Mouse (Mus musculus) erythroblast, embryonic 14.5 days (primary cell): ENCODE measurements around the gene Cdca7l. TPM values are rescaled to one million over a fixed set of nuclear protein-coding genes. Genes with fewer than 3 reads are reported as not detected.

Experiments
- H3K27me3 ChIP-seq: 2 replicates; pipeline ENCODE4 v1.6.1; 2012; ENCODE audit warnings: inconsistent platforms; ENCODE audit not compliant: control insufficient read depth
- H3K36me3 ChIP-seq: 2 replicates; pipeline ENCODE4 v1.6.1; 2012; ENCODE audit warnings: mild to moderate bottlenecking, inconsistent platforms; ENCODE audit not compliant: control insufficient read depth
- H3K4me1 ChIP-seq: 2 replicates; pipeline ENCODE4 v1.6.1; 2012; ENCODE audit warnings: inconsistent platforms; ENCODE audit not compliant: control insufficient read depth
- H3K4me3 ChIP-seq: replicated peaks from 2 replicates; pipeline ENCODE3; 2012; ENCODE audit warnings: moderate library complexity, mild to moderate bottlenecking, inconsistent platforms
- H3K9me3 ChIP-seq: 2 replicates; pipeline ENCODE4 v1.6.1; 2012; ENCODE audit warnings: low read length, inconsistent platforms, mixed read lengths; ENCODE audit not compliant: control insufficient read depth
- GATA1 ChIP-seq: IDR thresholded peaks from 2 replicates; pipeline ENCODE4 v1.6.1; 2012; ENCODE audit warnings: low read length, inconsistent platforms, mixed read lengths
- TAL1 ChIP-seq: IDR thresholded peaks from 3 replicates; pipeline ENCODE4 v1.6.1; 2012; ENCODE audit warnings: low read length, inconsistent platforms, mixed read lengths
- polyA plus RNA-seq: library from polyadenylated mRNA; stranded (reverse); fragments of >175 nt; gene quantifications from 2 replicates; pipeline ENCODE4 v1.2.3, GENCODE M21; 2012

Gene Cdca7l
- polyA plus RNA-seq, 1 experiment: 0.14 TPM

DNA sequence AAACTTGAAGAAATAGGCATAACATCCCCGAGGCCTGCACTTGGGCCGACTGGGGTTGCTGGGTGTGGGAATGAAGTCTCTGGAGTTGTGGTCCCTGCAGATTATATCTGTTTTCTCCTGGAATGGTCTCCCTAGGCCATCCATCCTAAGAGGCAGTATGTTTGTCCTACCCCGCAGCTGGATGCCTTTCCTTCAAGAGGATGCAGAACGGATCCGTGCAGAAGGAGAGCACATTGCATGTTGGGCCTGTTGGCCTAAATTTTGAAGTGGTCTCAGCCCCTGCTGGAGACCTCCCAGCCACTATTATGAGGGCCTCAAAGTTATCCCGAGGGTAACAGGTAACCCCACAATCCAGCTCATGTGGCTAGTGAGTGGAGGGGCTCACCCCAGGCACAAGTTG, 44.5 kb downstream of the Cdca7l start:
- Histone ChIP-seq H3K27me3 (no peaks in the 10 kb centered on the region), H3K36me3 (peaks cover 7% of the 10 kb centered on the region), H3K4me1 (peaks cover 7% of the 10 kb centered on the region), H3K9me3 (no peaks in the 10 kb centered on the region), H3K4me3 (no peak overlapping the region)
- no peak for TF ChIP-seq GATA1
- TF ChIP-seq TAL1: no peak

DNA sequence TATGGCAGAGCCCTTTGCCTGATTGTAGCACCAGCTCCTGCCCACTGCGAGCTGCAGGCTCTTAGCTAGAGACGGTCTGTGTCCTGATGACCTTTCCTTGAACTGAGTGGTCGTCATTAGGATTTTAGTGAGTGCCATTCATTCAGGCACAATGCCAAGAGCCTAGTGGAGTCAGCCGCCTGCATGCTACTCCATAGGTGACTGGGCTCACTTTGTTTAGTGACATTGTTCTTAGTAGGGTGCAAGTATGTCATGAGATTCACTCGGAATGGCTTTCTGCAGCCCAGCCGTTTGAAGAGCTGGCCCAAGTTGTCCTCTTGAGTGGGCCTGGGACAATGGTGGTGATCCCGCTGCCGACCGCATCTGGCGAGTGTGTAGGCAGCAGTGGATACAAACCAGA, 46.4 kb downstream of the Cdca7l start:
- Histone ChIP-seq H3K9me3 (no peaks in the 10 kb centered on the region), H3K4me3 (no peak overlapping the region), H3K36me3 (peaks cover 7% of the 10 kb centered on the region), H3K4me1 (no peaks in the 10 kb centered on the region), H3K27me3 (no peaks in the 10 kb centered on the region)
- TF ChIP-seq TAL1 (no peak), GATA1 (no peak)

DNA sequence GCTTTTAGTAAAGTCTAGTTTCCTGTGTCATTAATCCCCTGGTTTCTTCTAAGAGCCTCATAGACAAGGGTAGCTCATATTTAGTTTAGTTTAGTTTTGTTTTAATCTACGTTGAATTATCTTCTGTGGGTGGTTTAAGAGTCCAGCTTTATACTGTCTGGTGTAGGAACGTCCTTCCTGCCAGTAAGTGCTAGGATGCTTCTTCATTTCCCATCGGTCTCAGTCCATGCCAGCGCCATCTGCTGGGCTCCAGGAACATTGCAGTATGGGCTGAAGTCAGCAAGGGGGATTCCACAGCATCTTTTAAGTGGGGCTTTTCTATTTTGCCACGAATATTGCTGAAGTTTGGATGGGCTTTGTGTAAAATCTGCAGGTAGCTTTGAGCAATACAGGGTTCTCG, 49.2 kb downstream of the Cdca7l start:
- Histone ChIP-seq H3K4me1 (no peaks in the 10 kb centered on the region), H3K4me3 (no peak overlapping the region), H3K9me3 (no peaks in the 10 kb centered on the region), H3K36me3 (peaks cover 7% of the 10 kb centered on the region), H3K27me3 (no peaks in the 10 kb centered on the region)
- TF ChIP-seq GATA1 (no peak), TAL1 (no peak)

DNA sequence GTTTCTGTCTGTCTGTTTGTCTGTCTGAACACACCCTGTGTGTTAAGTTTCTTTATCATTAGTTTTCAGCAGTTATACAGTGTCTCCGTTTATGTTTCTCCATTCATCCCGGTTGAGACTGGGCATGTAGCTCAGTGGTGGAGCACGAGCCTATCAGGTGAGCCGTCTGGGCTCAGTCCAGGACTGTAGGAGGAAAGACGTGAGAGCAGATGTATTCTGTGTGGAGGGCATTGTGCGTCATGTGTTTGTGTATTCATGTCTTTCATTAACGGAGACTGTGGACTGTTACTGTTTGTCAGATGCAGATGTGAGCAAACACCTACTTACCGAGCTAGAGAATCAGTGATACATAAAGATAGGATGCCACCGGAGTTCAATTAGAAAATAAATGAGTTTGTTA, 52.9 kb downstream of the Cdca7l start:
- Histone ChIP-seq H3K9me3 (no peaks in the 10 kb centered on the region), H3K27me3 (no peaks in the 10 kb centered on the region), H3K4me3 (no peak overlapping the region), H3K36me3 (no peaks in the 10 kb centered on the region), H3K4me1 (no peaks in the 10 kb centered on the region)
- no peak for TF ChIP-seq TAL1
- TF ChIP-seq GATA1: no peak

DNA sequence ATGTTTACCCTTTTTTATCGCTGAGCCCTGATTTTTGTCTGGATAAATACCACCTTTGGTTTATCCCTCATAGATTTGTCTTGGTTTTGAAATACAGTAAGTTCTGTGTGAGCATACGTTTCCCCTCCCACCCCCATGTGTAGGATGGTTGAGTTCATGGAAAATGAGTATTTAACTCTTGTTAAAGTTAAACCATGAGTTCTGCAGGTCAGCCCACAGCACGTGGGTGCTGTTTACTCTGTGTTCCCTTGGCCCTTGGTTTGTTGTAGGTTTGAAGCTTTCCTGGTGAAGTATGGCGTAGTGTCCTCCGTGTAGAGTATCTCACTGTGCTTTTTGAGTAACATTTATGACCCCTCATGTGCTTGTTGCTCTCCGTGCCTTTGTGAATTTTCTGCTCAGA, 53.8 kb downstream of the Cdca7l start:
- TF ChIP-seq TAL1: no peak
- TF ChIP-seq GATA1: no peak
- no peak overlapping the region for H3K4me3 ChIP-seq
- H3K9me3 ChIP-seq: no peaks in the 10 kb centered on the region
- H3K4me1 ChIP-seq: no peaks in the 10 kb centered on the region
- H3K36me3 ChIP-seq: no peaks in the 10 kb centered on the region
- H3K27me3 ChIP-seq: no peaks in the 10 kb centered on the region

DNA sequence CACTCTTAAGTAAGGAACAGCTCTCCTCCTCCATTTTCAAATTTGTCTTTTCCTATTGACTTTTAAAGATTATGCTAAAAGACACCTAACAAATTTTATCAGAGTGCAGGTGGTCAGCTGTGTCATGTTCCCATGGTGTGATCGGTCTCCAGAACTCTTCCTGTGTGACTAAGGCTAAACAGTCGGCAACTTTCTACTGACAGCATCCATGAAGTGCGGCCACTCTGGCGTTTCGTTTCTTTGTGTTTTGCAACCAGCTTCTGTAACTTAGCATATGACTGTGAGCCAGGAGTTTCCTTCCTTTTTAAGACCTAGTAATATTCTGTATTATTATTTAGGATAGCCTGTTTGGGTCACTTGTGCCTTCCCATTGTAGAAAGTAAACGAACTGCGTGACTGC, 56.8 kb downstream of the Cdca7l start:
- Histone ChIP-seq H3K36me3 (peaks cover 3% of the 10 kb centered on the region; the same call in 1 of the 2 replicates), H3K9me3 (no peaks in the 10 kb centered on the region), H3K27me3 (no peaks in the 10 kb centered on the region), H3K4me1 (no peaks in the 10 kb centered on the region), H3K4me3 (no peak overlapping the region)
- no peak for TF ChIP-seq GATA1
- no peak for TF ChIP-seq TAL1

DNA sequence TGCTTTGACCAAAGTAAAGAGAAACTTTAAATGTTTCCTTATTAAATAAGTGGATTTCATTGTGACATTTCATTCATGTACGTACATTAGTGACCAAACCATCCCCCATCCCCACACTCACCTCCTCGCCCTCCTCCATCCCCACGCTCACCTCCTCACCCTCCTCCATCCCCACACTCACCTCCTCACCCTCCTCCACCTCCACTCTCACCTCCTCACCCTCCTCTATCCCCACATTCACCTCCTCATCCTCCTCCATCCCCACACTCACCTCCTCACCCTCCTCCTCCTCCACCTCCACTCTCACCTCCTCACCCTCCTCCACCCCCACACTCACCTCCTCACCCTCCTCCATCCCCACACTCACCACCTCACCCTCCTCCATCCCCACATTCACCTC, 57.2 kb downstream of the Cdca7l start:
- Histone ChIP-seq H3K4me1 (no peaks in the 10 kb centered on the region), H3K36me3 (peaks cover 4% of the 10 kb centered on the region), H3K9me3 (no peaks in the 10 kb centered on the region), H3K4me3 (no peak overlapping the region), H3K27me3 (no peaks in the 10 kb centered on the region)
- TF ChIP-seq GATA1 (no peak), TAL1 (no peak)

DNA sequence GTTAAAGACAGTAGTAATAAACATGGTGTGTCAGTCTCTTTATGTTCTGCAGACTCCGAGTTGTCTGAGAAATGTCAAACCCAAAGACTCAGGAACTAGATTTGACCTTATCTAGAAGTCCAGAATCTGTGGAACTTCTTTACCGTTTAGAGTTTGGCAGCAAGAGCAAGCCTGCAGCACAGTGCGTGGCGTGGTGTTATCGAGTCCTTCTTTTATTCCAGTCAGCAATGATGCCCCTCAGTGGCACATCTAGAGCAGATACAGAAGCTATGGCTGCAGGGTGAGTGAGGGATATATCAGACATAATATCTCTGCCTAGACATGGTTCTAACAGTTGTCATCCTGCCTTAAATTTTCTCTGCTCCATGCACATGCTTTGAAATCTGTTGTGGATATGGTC, 58.6 kb downstream of the Cdca7l start:
- H3K4me3 ChIP-seq: no peak overlapping the region
- H3K36me3 ChIP-seq: peaks cover 16% of the 10 kb centered on the region
- no peaks in the 10 kb centered on the region for H3K9me3 ChIP-seq
- H3K4me1 ChIP-seq: no peaks in the 10 kb centered on the region
- H3K27me3 ChIP-seq: no peaks in the 10 kb centered on the region
- TF ChIP-seq GATA1: no peak
- no peak for TF ChIP-seq TAL1

DNA sequence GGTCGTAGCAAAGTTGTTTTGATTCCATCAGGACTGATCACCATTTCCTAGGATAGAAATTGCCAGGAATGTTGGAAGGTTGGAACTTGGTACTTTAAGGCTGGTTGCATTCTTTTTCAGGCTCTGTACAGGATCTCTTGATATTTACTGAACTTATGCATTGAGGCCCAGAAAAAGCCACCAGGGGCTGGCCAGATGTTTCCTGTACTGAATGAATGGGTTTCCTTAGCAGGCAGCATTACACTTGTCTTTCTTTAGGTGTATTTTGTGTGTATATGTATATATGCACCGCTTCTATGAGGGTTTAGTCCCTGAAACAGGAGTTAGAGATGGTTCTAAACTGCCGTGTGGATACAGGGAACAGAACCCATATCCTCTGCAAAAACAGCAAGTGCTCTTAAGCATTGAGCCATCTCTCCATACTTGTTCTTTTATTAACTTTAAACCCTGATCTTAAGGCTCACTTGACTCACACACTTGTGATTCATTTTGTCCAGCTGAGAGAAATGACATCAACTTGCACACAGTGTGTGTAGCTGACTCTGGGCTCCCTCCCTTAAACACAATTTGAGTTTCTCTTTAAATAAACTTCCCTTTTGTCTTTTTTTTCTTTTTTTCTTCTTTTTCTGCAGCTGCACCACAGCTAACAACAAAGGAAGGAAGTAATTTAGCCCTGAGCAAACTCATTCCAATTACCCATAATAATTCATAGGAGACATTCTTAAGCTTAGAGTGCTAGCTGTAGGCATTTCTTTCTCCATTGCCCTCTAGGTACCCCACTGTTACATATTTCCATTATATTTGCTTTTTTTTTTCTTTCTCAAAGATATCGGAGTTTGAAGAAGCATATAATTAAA, 63.8 kb downstream of the Cdca7l start:
- TF ChIP-seq TAL1 (no peak), GATA1 (no peak)
- no peak overlapping the region for H3K4me3 ChIP-seq
- no peaks in the 10 kb centered on the region for H3K27me3 ChIP-seq
- H3K36me3 ChIP-seq: peaks cover 48% of the 10 kb centered on the region
- H3K4me1 ChIP-seq: no peaks in the 10 kb centered on the region
- no peaks in the 10 kb centered on the region for H3K9me3 ChIP-seq

DNA sequence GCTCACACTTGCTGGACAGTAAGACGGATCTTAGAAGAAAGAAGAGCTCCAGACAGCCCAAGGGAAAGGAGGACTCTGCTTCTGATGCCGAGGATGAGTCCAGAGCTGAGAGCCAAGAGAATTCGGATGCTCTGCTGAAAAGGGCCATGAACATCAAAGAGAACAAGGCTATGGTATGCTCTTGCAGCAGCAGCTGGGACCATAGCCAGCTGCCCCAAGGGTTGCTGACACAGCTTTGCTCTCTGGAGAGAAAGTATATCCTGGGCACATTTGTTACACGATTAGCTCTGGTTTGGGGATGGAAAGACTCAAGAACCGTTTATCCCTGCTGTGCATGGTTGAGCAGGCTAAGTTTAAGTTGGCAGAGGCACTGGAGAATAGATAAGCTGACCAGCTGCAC, 68.2 kb downstream of the Cdca7l start:
- peaks cover 72% of the 10 kb centered on the region for H3K36me3 ChIP-seq
- H3K4me3 ChIP-seq: no peak overlapping the region
- no peaks in the 10 kb centered on the region for H3K4me1 ChIP-seq
- H3K27me3 ChIP-seq: no peaks in the 10 kb centered on the region
- no peaks in the 10 kb centered on the region for H3K9me3 ChIP-seq
- TF ChIP-seq GATA1 (no peak), TAL1 (no peak)
